Comparison of ENCODE assay signal across 22 mouse cellular contexts in genomic region chrX:11705851-11706557, GRCm38 (mm10).
DNase-seq lines count a peak whose midpoint lies in the region; ATAC-seq lines count a peak whose summit lies in the region.
"Had no signal": no experiment of that assay in that cellular context is flagged by ENCODE, and none has a peak within 500 bp of the region (broad histone marks: within the 10 kb centered on the region; RNA-seq: fewer than 3 reads in every experiment).

No protein-coding gene starts in this region.

- 67% methylated on average over 6 of the region's 6 CpGs for WGBS in heart, embryonic 11.5 days (ENCODE audit: insufficient replicate concordance)
- 69% methylated on average over 6 of the region's 6 CpGs for WGBS in embryonic facial prominence, embryonic 11.5 days

- H3K9me3 ChIP-seq in heart, embryonic 11.5 days (replicated peaks; ENCODE audit: control insufficient read depth, low read length): no peaks in the 10 kb centered on the region
- H3K9me3 ChIP-seq in embryonic facial prominence, embryonic 11.5 days (replicated peaks; ENCODE audit: control insufficient read depth, low read length): no peaks in the 10 kb centered on the region
- H3K9me3 ChIP-seq: embryonic facial prominence, embryonic 15.5 days; forebrain, embryonic 10.5 days; heart, embryonic 10.5 days; heart, embryonic 15.5 days; hindbrain, embryonic 10.5 days; intestine, embryonic 15.5 days had no signal

- no peak overlapping the region for H3K4me3 ChIP-seq in heart, embryonic 11.5 days (ENCODE audit: low read depth, low read length)
- H3K4me3 ChIP-seq in embryonic facial prominence, embryonic 11.5 days (ENCODE audit: low read depth, low read length): no peak overlapping the region
- H3K4me3 ChIP-seq: embryonic facial prominence, embryonic 15.5 days; erythroblast, embryonic 14.5 days; forebrain, embryonic 10.5 days; heart, embryonic 10.5 days; heart, embryonic 15.5 days; hindbrain, embryonic 10.5 days; intestine, embryonic 15.5 days had no signal

- H3K9ac ChIP-seq in heart, embryonic 11.5 days (ENCODE audit: low read depth, low read length): no peak overlapping the region
- H3K9ac ChIP-seq in embryonic facial prominence, embryonic 11.5 days (replicated peaks; ENCODE audit: low read length): no peak overlapping the region
- H3K9ac ChIP-seq: embryonic facial prominence, embryonic 15.5 days; heart, embryonic 15.5 days; hindbrain, embryonic 14.5 days; intestine, embryonic 15.5 days had no signal

- H3K4me1 ChIP-seq in heart, embryonic 11.5 days (ENCODE audit: control insufficient read depth, insufficient read depth, low read length): no peaks in the 10 kb centered on the region
- no peaks in the 10 kb centered on the region for H3K4me1 ChIP-seq in embryonic facial prominence, embryonic 11.5 days (ENCODE audit: control insufficient read depth, insufficient read depth, low read length)
- H3K4me1 ChIP-seq: embryonic facial prominence, embryonic 15.5 days; intestine, embryonic 15.5 days had no signal

- no peak overlapping the region for H3K4me2 ChIP-seq in heart, embryonic 11.5 days
- H3K4me2 ChIP-seq in embryonic facial prominence, embryonic 11.5 days (ENCODE audit: low read depth, low read length): no peak overlapping the region
- H3K4me2 ChIP-seq: embryonic facial prominence, embryonic 15.5 days; heart, embryonic 15.5 days; hindbrain, embryonic 14.5 days; intestine, embryonic 15.5 days had no signal

- peaks cover 10% of the 10 kb centered on the region; the same call in 1 of the 2 replicates for H3K27me3 ChIP-seq in heart, embryonic 11.5 days (ENCODE audit: control insufficient read depth, insufficient read depth, low read length)
- H3K27me3 ChIP-seq in embryonic facial prominence, embryonic 11.5 days (ENCODE audit: control insufficient read depth, insufficient read depth, low read length): no peaks in the 10 kb centered on the region
- H3K27me3 ChIP-seq: embryonic facial prominence, embryonic 15.5 days had no signal

- peak; percentile 5 for DNase-seq in heart, postnatal 4 days
- peak; percentile 48 for DNase-seq in MN1 (ENCODE audit: low spot score)
- peak; percentile 46 for DNase-seq in embryonic facial prominence, embryonic 11.5 days (ENCODE audit: low spot score)
- DNase-seq in ovary, postnatal 10 days (ENCODE audit: low spot score): no peak
- no peak for DNase-seq in frontal cortex, adult 2 months (ENCODE audit: extremely low spot score in 1 of 2, low spot score in 1 of 2)
- DNase-seq: adrenal gland, adult 8-10 months; cerebellum, adult 11 months; cerebellum, adult 8-10 months; gastrocnemius, postnatal 10 days; heart, adult 18-20 months; heart, postnatal 14 days had no signal

- H3K36me3 ChIP-seq in heart, embryonic 11.5 days (ENCODE audit: control insufficient read depth, insufficient read depth, low read length): no peaks in the 10 kb centered on the region
- no peaks in the 10 kb centered on the region for H3K36me3 ChIP-seq in embryonic facial prominence, embryonic 11.5 days (replicated peaks; ENCODE audit: control insufficient read depth, insufficient read depth, low read depth, low read length)
- H3K36me3 ChIP-seq: embryonic facial prominence, embryonic 15.5 days; forebrain, embryonic 10.5 days; heart, embryonic 10.5 days; heart, embryonic 15.5 days; hindbrain, embryonic 10.5 days; intestine, embryonic 15.5 days had no signal

- no peak for ATAC-seq in heart, embryonic 11.5 days (replicated peaks; ENCODE audit: insufficient number of reproducible peaks, low FRiP score, low TSS enrichment)
- ATAC-seq in embryonic facial prominence, embryonic 11.5 days (replicated peaks; ENCODE audit: insufficient number of reproducible peaks, low FRiP score, low TSS enrichment, low read depth): no peak; the same call in 1 of the 2 replicates
- ATAC-seq in megakaryocyte-erythroid progenitor cell, adult 5-6 weeks (replicated peaks; ENCODE audit: low FRiP score, low TSS enrichment, poor library complexity, severe bottlenecking): peak; percentile 70
- ATAC-seq: forebrain, embryonic 14.5 days; intestine, embryonic 15.5 days had no signal

- H3K27ac ChIP-seq in heart, embryonic 11.5 days (ENCODE audit: low read depth, low read length): no peak overlapping the region
- no peak overlapping the region for H3K27ac ChIP-seq in embryonic facial prominence, embryonic 11.5 days (replicated peaks; ENCODE audit: low read depth, low read length)
- H3K27ac ChIP-seq: embryonic facial prominence, embryonic 15.5 days; forebrain, embryonic 10.5 days; heart, embryonic 10.5 days; heart, embryonic 15.5 days; hindbrain, embryonic 10.5 days; hindbrain, embryonic 14.5 days; intestine, embryonic 15.5 days had no signal

Comparison
In these comparisons a context has a peak if more than half of its experiments do, and no peak if none do; other contexts are left out.
1. DNase-seq: peak in heart, postnatal 4 days (single experiment), MN1 (single experiment) and embryonic facial prominence, embryonic 11.5 days (single experiment); none in ovary, postnatal 10 days (single experiment) and frontal cortex, adult 2 months (0 of 2).